Mouse (Mus musculus): Measurements from ENCODE around the gene Fars2.
A peak's percentile ranks its signal among the peaks of the same experiment; 100 is the strongest.
"Not testable (repeated sequence)": the region's sequence is repeated elsewhere in the genome, so short reads cannot be mapped to it uniquely, and the experiment has no call there.

Fars2 gene

GRCm38 (mm10) chr13:36367712-36368491 lies 250.7 kb downstream of the Fars2 start:
- no peak for DNase-seq (ENCODE audit: low read depth)

- no peak for DNase-seq (ENCODE audit: low read depth)
Observed at GRCm38 (mm10) chr13:36368799-36369198, 251.6 kb downstream of the Fars2 start.

GRCm38 (mm10) chr13:36369400-36369799 lies 252.2 kb downstream of the Fars2 start:
- DNase-seq (ENCODE audit: low read depth), result no peak

- no peak for DNase-seq (ENCODE audit: low read depth)
Observed at GRCm38 (mm10) chr13:36383236-36383635, 266.0 kb downstream of the Fars2 start.

- DNase-seq (ENCODE audit: low read depth), result no peak
Observed at GRCm38 (mm10) chr13:36386074-36386473, 268.9 kb downstream of the Fars2 start.

GRCm38 (mm10) chr13:36391936-36392335 lies 274.7 kb downstream of the Fars2 start:
- peak; percentile 18 for DNase-seq (ENCODE audit: low read depth)

- no peak for DNase-seq (ENCODE audit: low read depth)
Observed at GRCm38 (mm10) chr13:36392666-36393065, 275.5 kb downstream of the Fars2 start.

- DNase-seq (ENCODE audit: low read depth), result no peak
Observed at GRCm38 (mm10) chr13:36401011-36401410, 283.8 kb downstream of the Fars2 start.

- no peak for DNase-seq (ENCODE audit: low read depth)
Observed at GRCm38 (mm10) chr13:36413276-36413675, 296.1 kb downstream of the Fars2 start.

GRCm38 (mm10) chr13:36415176-36415575 lies 298.0 kb downstream of the Fars2 start:
- no peak for DNase-seq (ENCODE audit: low read depth)

- no peak for DNase-seq (ENCODE audit: low read depth)
Observed at GRCm38 (mm10) chr13:36416546-36416945, 299.3 kb downstream of the Fars2 start.

- DNase-seq (ENCODE audit: low read depth), result peak; percentile 2
Observed at GRCm38 (mm10) chr13:36419357-36419756, 302.1 kb downstream of the Fars2 start.

- DNase-seq (ENCODE audit: low read depth), result no peak
Observed at GRCm38 (mm10) chr13:36422446-36422845, 305.2 kb downstream of the Fars2 start.

- DNase-seq (ENCODE audit: low read depth), result not testable (repeated sequence)
Observed at GRCm38 (mm10) chr13:36425824-36426705, 308.9 kb downstream of the Fars2 start.

- DNase-seq (ENCODE audit: low read depth), result no peak
Observed at GRCm38 (mm10) chr13:36429500-36430189, 312.4 kb downstream of the Fars2 start.

- DNase-seq (ENCODE audit: low read depth), result no peak
Observed at GRCm38 (mm10) chr13:36430420-36431114, 313.4 kb downstream of the Fars2 start.

- DNase-seq (ENCODE audit: low read depth), result no peak
Observed at GRCm38 (mm10) chr13:36431974-36432518, 314.8 kb downstream of the Fars2 start.

- no peak for DNase-seq (ENCODE audit: low read depth)
Observed at GRCm38 (mm10) chr13:36444748-36445423, 327.7 kb downstream of the Fars2 start.

- DNase-seq (ENCODE audit: low read depth), result no peak
Observed at GRCm38 (mm10) chr13:36447947-36448346, 330.7 kb downstream of the Fars2 start.

- DNase-seq (ENCODE audit: low read depth), result no peak
Observed at GRCm38 (mm10) chr13:36448565-36448964, 331.4 kb downstream of the Fars2 start.

- DNase-seq (ENCODE audit: low read depth), result no peak
Observed at GRCm38 (mm10) chr13:36451437-36451836, 334.2 kb downstream of the Fars2 start.
